Mouse (Mus musculus): ENCODE data around the gene 1700109H08Rik.

GRCm38 (mm10) chr5:3543629-3544479 is 27.5 kb upstream of the 1700109H08Rik start, which contains the start of gene Fam133b:
- TF ChIP-seq CTCF (IDR thresholded peaks at IDR 0.05; ENCODE audit: low read depth, low read length) (peak; percentile 66), POLR2A (IDR thresholded peaks at IDR 0.05; ENCODE audit: insufficient read depth, low read length) (no peak), EP300 (IDR thresholded peaks at IDR 0.05; ENCODE audit: insufficient read depth, low read depth, low read length) (no peak)

All from ES-Bruce4 (cell line).